Mouse (Mus musculus) B cell, adult 67 days (primary cell): ENCODE results near the gene Lrba. TPM values are rescaled to one million over a fixed set of nuclear protein-coding genes. Genes with fewer than 3 reads are reported as not detected.

Experiments
- total RNA-seq, 2 experiments: library from RNA; stranded (reverse); gene quantifications; 4 replicates each; pipeline ENCODE4 v1.2.4; 2023

The Lrba gene
- 10 to 100 TPM; 75.6 to 81.0 TPM for total RNA-seq

DNA sequence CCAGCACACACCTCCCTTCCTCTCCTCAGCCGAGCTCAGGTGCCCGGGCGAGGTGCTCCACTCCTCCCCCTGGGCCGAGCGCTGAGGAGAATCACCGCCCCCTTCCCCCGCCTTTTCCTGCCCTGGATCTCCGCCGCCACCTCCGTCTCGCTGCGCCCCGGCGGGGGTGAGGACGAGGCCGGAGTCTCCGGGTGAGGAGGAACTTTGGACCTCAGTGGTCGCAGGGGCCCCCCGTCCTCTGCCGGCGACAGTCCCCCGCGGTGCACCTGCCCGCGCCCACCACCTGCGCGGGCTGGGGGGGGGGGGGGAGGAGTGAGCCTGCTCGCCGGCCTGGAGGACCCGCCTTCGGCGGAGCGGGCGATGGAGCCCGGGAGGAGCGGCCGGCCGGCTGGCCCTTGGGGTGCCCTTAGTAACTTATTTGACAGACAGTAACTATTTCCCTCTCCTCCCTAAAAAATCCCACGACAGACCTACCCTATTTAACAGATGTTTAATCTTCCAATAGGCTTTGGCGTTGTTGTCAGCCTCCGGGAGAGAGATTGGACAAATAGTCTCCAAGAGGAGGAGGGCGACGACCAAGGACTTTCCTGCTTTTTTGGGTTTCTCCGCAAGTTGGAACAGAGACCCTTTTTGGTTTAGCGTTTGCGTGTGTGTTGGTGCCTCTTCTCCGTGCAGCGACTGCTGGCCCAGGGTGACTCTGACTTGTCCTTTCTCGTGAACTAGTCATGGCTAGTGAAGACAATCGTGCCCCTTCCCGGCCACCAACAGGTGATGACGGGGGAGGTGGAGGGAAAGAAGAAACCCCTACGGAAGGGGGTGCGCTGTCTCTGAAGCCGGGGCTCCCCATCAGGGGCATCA, at the start of gene Lrba:
Gene Lrba, plus strand, starts transcription at position 117 of the 858 bp plus-strand sequence.

GRCm38 (mm10) chr3:86548091-86549015, 323.9 kb downstream of the Lrba start, which contains the start of gene Mab21l2:
Mab21l2 (minus strand) TSS chr3:86548629.

Other genes starting within 250 kb of the Lrba start
- not detected for gene Prss48, start 222.2 kb upstream of the Lrba start, total RNA-seq
- 1,000 to 10,000 TPM; 1,749 to 1,816 TPM for gene Rps3a1, start 82.0 kb upstream of the Lrba start, total RNA-seq